Mouse (Mus musculus): Measurements from ENCODE around the gene Nr2c1. TPM values are rescaled to one million over a fixed set of nuclear protein-coding genes. Genes with fewer than 3 reads are reported as not detected.

Gene Nr2c1
- polyA plus RNA-seq (2012; rRNA removed; ENCODE audit: low replicate concordance) = 2.8 and 5.6 TPM in 2 replicates

GRCm38 (mm10) chr10:94147756-94148531 is at the start of gene Nr2c1:
Gene Nr2c1, plus strand, starts transcription at chr10:94148023.

DNA sequence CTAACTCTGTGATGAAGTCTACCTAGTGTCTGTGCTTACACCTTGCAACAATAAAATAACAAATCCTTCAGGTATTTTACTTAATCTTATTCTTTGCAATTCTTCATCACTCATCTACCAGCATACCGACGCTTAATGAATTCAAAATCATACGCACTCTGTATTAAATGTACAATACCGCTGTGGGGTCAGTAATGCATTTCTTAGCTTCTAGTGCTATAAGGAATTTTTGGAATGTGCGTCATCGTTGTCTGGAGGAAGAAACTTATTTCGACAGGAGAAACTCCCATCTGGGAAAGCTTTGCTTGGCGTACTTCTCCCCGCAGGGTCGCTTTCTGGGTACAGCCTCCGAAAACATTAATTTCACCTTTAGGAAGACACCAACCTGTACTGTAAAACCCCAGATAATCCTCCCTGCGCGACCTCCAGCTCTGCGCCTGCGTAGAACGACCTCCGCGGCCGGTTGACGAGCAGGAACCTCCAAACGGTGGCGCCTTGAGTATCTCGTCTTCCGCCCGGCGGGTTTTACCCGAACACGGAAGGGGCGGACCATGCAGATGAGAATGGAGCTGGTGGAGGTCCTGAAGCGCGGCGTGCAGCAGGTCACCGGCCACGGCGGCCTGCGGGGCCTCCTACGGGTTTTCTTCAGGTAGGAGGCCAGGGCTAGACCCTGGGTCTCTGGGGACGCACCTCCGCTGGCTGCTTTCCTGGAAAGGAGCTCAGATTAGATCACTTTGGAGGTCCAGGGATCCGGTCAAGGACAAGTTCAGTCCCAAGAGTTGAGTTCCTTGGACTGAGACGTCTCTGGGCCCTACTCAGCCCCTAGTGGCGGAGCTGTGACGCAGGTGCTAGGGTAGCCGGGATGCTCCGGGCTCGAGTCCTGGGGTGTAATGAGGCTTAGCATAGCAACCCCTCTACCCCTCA is 50.9 kb downstream of the Nr2c1 start, which contains the start of gene Ndufa12:
Gene Ndufa12, plus strand, starts transcription at position 239 of the 924 bp plus-strand sequence.

Other genes starting within 250 kb of the Nr2c1 start
- gene Vezt, start 112.2 kb upstream of the Nr2c1 start, polyA plus RNA-seq (2012; rRNA removed; ENCODE audit: low replicate concordance) = 7.8 and 16.9 TPM in 2 replicates
- gene Fgd6, start 112.0 kb upstream of the Nr2c1 start, polyA plus RNA-seq (2012; rRNA removed; ENCODE audit: low replicate concordance) = 1.7 and 2.9 TPM in 2 replicates
- gene Ndufa12, start 50.7 kb downstream of the Nr2c1 start, polyA plus RNA-seq (2012; rRNA removed; ENCODE audit: low replicate concordance) = 48.0 and 120 TPM in 2 replicates
- 4.9 TPM in 1 of 2 replicates, not detected in the other for gene Gm4792, start 150.7 kb downstream of the Nr2c1 start, polyA plus RNA-seq (2012; rRNA removed; ENCODE audit: low replicate concordance)
- gene Tmcc3, start 163.9 kb downstream of the Nr2c1 start, polyA plus RNA-seq (2012; rRNA removed; ENCODE audit: low replicate concordance) = 23.8 and 29.1 TPM in 2 replicates